18 mouse cellular contexts compared by ENCODE assay signal in the genomic region with DNA sequence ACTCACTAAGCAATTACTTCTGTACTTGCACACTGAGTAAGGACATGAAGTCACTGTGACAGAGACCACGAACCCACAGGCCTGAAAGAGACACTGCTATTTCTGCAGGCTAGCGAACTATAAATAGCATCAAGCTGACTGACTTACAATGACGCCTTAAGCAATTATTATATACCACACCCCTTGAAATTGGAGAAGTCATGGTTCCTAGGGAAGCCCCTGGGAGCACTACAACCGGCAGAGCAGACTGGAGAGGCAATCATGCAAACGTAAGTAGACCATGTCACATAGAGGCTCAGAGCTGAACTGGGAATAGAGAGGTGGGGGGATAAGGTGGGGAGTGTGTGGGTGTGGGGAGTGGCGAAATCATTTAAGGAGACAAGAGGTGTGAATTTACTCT.
A peak's percentile ranks its signal among the peaks of the same experiment; 100 is the strongest.
DNase-seq lines count a peak whose midpoint lies in the region; ATAC-seq and TF ChIP-seq lines count a peak whose summit lies in the region.
"Had no signal": no experiment of that assay in that cellular context is flagged by ENCODE, and none has a peak within 500 bp of the region (broad histone marks: within the 10 kb centered on the region; RNA-seq: fewer than 3 reads in every experiment).

No protein-coding gene starts in this region.

- no peak for DNase-seq in forebrain, postnatal 0 days
- no peak for DNase-seq in forebrain, embryonic 14.5 days (ENCODE audit: low spot score)
- no peak for DNase-seq in neural tube, embryonic 10.5 days (ENCODE audit: extremely low spot score, low spot score)
- peak; percentile 30 for DNase-seq in splenic B cell, adult 2 months (ENCODE audit: low read depth, low spot score)
- no peak for DNase-seq in gastrocnemius, postnatal 36 days
- no peak for DNase-seq in cerebellum, adult 2 months
- DNase-seq: cerebellum, postnatal 10 days; heart, adult 11 months; kidney, postnatal 36 days; spleen, adult 18-20 months; thymus, adult 18-20 months had no signal

- no peak overlapping the region for H3K27ac ChIP-seq in forebrain, postnatal 0 days (ENCODE audit: low read depth, low read length)
- H3K27ac ChIP-seq in forebrain, embryonic 14.5 days (ENCODE audit: low read depth, low read length) = no peak overlapping the region
- H3K27ac ChIP-seq in neural tube, embryonic 13.5 days (replicated peaks) = peak overlapping the region; percentile 33; the same call in 1 of the 2 replicates
- H3K27ac ChIP-seq in cerebellum, adult 2 months (ENCODE audit: insufficient read depth, low read length) = no peak overlapping the region
- H3K27ac ChIP-seq: forebrain, embryonic 13.5 days; hindbrain, embryonic 12.5 days; left cerebral cortex, adult 2 months; liver, embryonic 14.5 days; midbrain, embryonic 13.5 days had no signal

- 44% methylated on average over 6 of the region's 6 CpGs for WGBS in forebrain, postnatal 0 days
- 43% methylated on average over 6 of the region's 6 CpGs for WGBS in forebrain, embryonic 14.5 days
- WGBS in neural tube, embryonic 13.5 days = 32% methylated on average over 6 of the region's 6 CpGs
- WGBS in cerebellum, adult 2 months = 44% methylated on average over 6 of the region's 6 CpGs

- no peak overlapping the region for H3K4me3 ChIP-seq in forebrain, postnatal 0 days (ENCODE audit: low read depth, low read length)
- H3K4me3 ChIP-seq in forebrain, embryonic 14.5 days (ENCODE audit: low read depth, low read length) = no peak overlapping the region
- H3K4me3 ChIP-seq in neural tube, embryonic 13.5 days = no peak overlapping the region
- no peak overlapping the region for H3K4me3 ChIP-seq in cerebellum, adult 2 months (replicated peaks; ENCODE audit: insufficient read depth, low read depth, low read length)
- H3K4me3 ChIP-seq: forebrain, embryonic 13.5 days; hindbrain, embryonic 12.5 days; left cerebral cortex, adult 2 months; midbrain, embryonic 13.5 days had no signal

- no peaks in the 10 kb centered on the region for H3K4me1 ChIP-seq in forebrain, postnatal 0 days (ENCODE audit: insufficient read depth)
- no peaks in the 10 kb centered on the region for H3K4me1 ChIP-seq in forebrain, embryonic 14.5 days (ENCODE audit: control insufficient read depth, insufficient read depth, low read length)
- peaks cover 12% of the 10 kb centered on the region for H3K4me1 ChIP-seq in neural tube, embryonic 13.5 days (replicated peaks)
- H3K4me1 ChIP-seq in cerebellum, adult 2 months (ENCODE audit: control insufficient read depth, insufficient read depth, low read length) = no peaks in the 10 kb centered on the region; the same call in 1 of the 2 replicates
- H3K4me1 ChIP-seq: forebrain, embryonic 13.5 days; midbrain, embryonic 13.5 days had no signal

- TF ChIP-seq CTCF in forebrain, postnatal 0 days (IDR thresholded peaks at IDR 0.05; ENCODE audit: low read depth) = no peak
- TF ChIP-seq CTCF in cerebellum, adult 2 months (IDR thresholded peaks at IDR 0.05; ENCODE audit: borderline replicate concordance, insufficient read depth, low read depth, low read length) = no peak

- no peak overlapping the region for H3K9ac ChIP-seq in forebrain, postnatal 0 days
- no peak overlapping the region for H3K9ac ChIP-seq in forebrain, embryonic 14.5 days (ENCODE audit: low read length)
- H3K9ac ChIP-seq in neural tube, embryonic 13.5 days = no peak overlapping the region
- H3K9ac ChIP-seq: forebrain, embryonic 13.5 days; hindbrain, embryonic 12.5 days; liver, embryonic 14.5 days; midbrain, embryonic 13.5 days had no signal

- H3K27me3 ChIP-seq in forebrain, postnatal 0 days (ENCODE audit: insufficient read depth, low read length) = no peaks in the 10 kb centered on the region
- H3K27me3 ChIP-seq in forebrain, embryonic 14.5 days (replicated peaks; ENCODE audit: control insufficient read depth, insufficient read depth, low read length) = no peaks in the 10 kb centered on the region
- no peaks in the 10 kb centered on the region for H3K27me3 ChIP-seq in neural tube, embryonic 13.5 days
- no peaks in the 10 kb centered on the region for H3K27me3 ChIP-seq in splenic B cell, adult 2 months (ENCODE audit: control insufficient read depth, insufficient read depth, low read length, poor library complexity, severe bottlenecking)
- H3K27me3 ChIP-seq in cerebellum, adult 2 months (ENCODE audit: control insufficient read depth, insufficient read depth, low read length) = no peaks in the 10 kb centered on the region
- H3K27me3 ChIP-seq: forebrain, embryonic 13.5 days; hindbrain, embryonic 12.5 days; midbrain, embryonic 13.5 days had no signal

- TF ChIP-seq POLR2A in cerebellum, adult 2 months (IDR thresholded peaks at IDR 0.05; ENCODE audit: borderline replicate concordance, insufficient read depth, low read length) = no peak

- H3K4me2 ChIP-seq in forebrain, postnatal 0 days (ENCODE audit: low read depth) = no peak overlapping the region
- no peak overlapping the region for H3K4me2 ChIP-seq in forebrain, embryonic 14.5 days (ENCODE audit: low read length)
- no peak overlapping the region for H3K4me2 ChIP-seq in neural tube, embryonic 13.5 days
- H3K4me2 ChIP-seq: forebrain, embryonic 13.5 days; hindbrain, embryonic 12.5 days; midbrain, embryonic 13.5 days had no signal

- no peaks in the 10 kb centered on the region for H3K36me3 ChIP-seq in forebrain, postnatal 0 days (ENCODE audit: insufficient read depth)
- no peaks in the 10 kb centered on the region for H3K36me3 ChIP-seq in forebrain, embryonic 14.5 days (ENCODE audit: control insufficient read depth, insufficient read depth, low read length)
- no peaks in the 10 kb centered on the region for H3K36me3 ChIP-seq in neural tube, embryonic 13.5 days
- H3K36me3 ChIP-seq in splenic B cell, adult 2 months (ENCODE audit: control insufficient read depth, insufficient read depth, low read length, poor library complexity, severe bottlenecking) = no peaks in the 10 kb centered on the region
- H3K36me3 ChIP-seq: hindbrain, embryonic 12.5 days; midbrain, embryonic 13.5 days had no signal

- peak; percentile 36; the same call in 1 of the 2 replicates for ATAC-seq in forebrain, postnatal 0 days
- no peak for ATAC-seq in forebrain, embryonic 14.5 days
- ATAC-seq in neural tube, embryonic 13.5 days (ENCODE audit: low read depth) = peak; percentile 59; the same call in 1 of the 2 replicates
- ATAC-seq in hematopoietic stem cell, adult 5-6 weeks (replicated peaks in 1 of 2; ENCODE audit: insufficient read depth in 1 of 2, low FRiP score in 2 of 2, low TSS enrichment in 1 of 2, low read depth in 1 of 2, poor library complexity in 2 of 2, severe bottlenecking in 2 of 2) = peak; percentile 17 to 48; a peak in 1 of 4 replicates
- ATAC-seq: forebrain, embryonic 13.5 days; midbrain, embryonic 13.5 days had no signal

- intact Hi-C loops in gastrocnemius, postnatal 36 days (cut with DNase I) = loop anchor here (5.0 kb wide), 1 partner anchor 40 kb away; no protein-coding TSS in a partner anchor

- no peaks in the 10 kb centered on the region for H3K9me3 ChIP-seq in forebrain, postnatal 0 days (ENCODE audit: low read length)
- no peaks in the 10 kb centered on the region for H3K9me3 ChIP-seq in forebrain, embryonic 14.5 days (replicated peaks; ENCODE audit: control insufficient read depth, low read length)
- no peaks in the 10 kb centered on the region for H3K9me3 ChIP-seq in neural tube, embryonic 13.5 days
- H3K9me3 ChIP-seq: forebrain, embryonic 13.5 days; hindbrain, embryonic 12.5 days; midbrain, embryonic 13.5 days had no signal
